Comparison of ENCODE assay signal across 8 mouse cellular contexts in genomic region chr4:149773408-149774093, GRCm38 (mm10). TPM values are rescaled to one million over a fixed set of nuclear protein-coding genes. Genes with fewer than 3 reads are reported as not detected.
DNase-seq lines count a peak whose midpoint lies in the region; ATAC-seq and TF ChIP-seq lines count a peak whose summit lies in the region.

No protein-coding gene starts in this region.

- peak overlapping the region; percentile 65 for H3K27ac ChIP-seq in forebrain, embryonic 13.5 days
- H3K27ac ChIP-seq in intestine, postnatal 0 days (ENCODE audit: low read depth, low read length) = peak overlapping the region; percentile 51
- peak overlapping the region; percentile 84 for H3K27ac ChIP-seq in midbrain, embryonic 13.5 days

- ATAC-seq in forebrain, embryonic 13.5 days = peak; percentile 5; the same call in 1 of the 2 replicates
- ATAC-seq in intestine, postnatal 0 days = peak; percentile 39; the same call in 1 of the 2 replicates
- ATAC-seq in midbrain, embryonic 13.5 days = peak; percentile 90

- peak; percentile 59 for DNase-seq in adrenal gland, postnatal 25 days
- no peak for DNase-seq in adrenal gland, adult 8-10 months
- peak; percentile 49 for DNase-seq in right cerebral cortex, adult 18-20 months
- DNase-seq in right cerebral cortex, postnatal 36 days (ENCODE audit: low spot score in 2 of 2) = no peak
- no peak for DNase-seq in layer of hippocampus, adult 9-11 months

- peaks cover 64% of the 10 kb centered on the region for H3K27me3 ChIP-seq in forebrain, embryonic 13.5 days
- no peaks in the 10 kb centered on the region for H3K27me3 ChIP-seq in intestine, postnatal 0 days (replicated peaks; ENCODE audit: control insufficient read depth, insufficient read depth, low read length)
- peaks cover 14% of the 10 kb centered on the region for H3K27me3 ChIP-seq in midbrain, embryonic 13.5 days

- peak overlapping the region; percentile 72 for H3K4me3 ChIP-seq in forebrain, embryonic 13.5 days
- H3K4me3 ChIP-seq in intestine, postnatal 0 days (ENCODE audit: low read depth, low read length) = peak overlapping the region; percentile 60
- H3K4me3 ChIP-seq in midbrain, embryonic 13.5 days (replicated peaks) = peak overlapping the region; percentile 64

- H3K9me3 ChIP-seq in forebrain, embryonic 13.5 days (replicated peaks) = no peaks in the 10 kb centered on the region
- H3K9me3 ChIP-seq in intestine, postnatal 0 days (ENCODE audit: control insufficient read depth) = no peaks in the 10 kb centered on the region
- no peaks in the 10 kb centered on the region for H3K9me3 ChIP-seq in midbrain, embryonic 13.5 days

- peak overlapping the region; percentile 97 for H3K4me2 ChIP-seq in forebrain, embryonic 13.5 days
- peak overlapping the region; percentile 100 for H3K4me2 ChIP-seq in intestine, postnatal 0 days (replicated peaks; ENCODE audit: low read depth)
- peak overlapping the region; percentile 98 for H3K4me2 ChIP-seq in midbrain, embryonic 13.5 days (replicated peaks)

- H3K9ac ChIP-seq in forebrain, embryonic 13.5 days = peak overlapping the region; percentile 83
- H3K9ac ChIP-seq in intestine, postnatal 0 days (ENCODE audit: low read depth, low read length) = peak overlapping the region; percentile 64
- H3K9ac ChIP-seq in midbrain, embryonic 13.5 days (replicated peaks) = peak overlapping the region; percentile 87

- peaks cover 16% of the 10 kb centered on the region for H3K4me1 ChIP-seq in forebrain, embryonic 13.5 days
- peaks cover 4% of the 10 kb centered on the region; the same call in 1 of the 2 replicates for H3K4me1 ChIP-seq in intestine, postnatal 0 days (replicated peaks; ENCODE audit: control insufficient read depth, insufficient read depth, low read length)
- H3K4me1 ChIP-seq in midbrain, embryonic 13.5 days (replicated peaks) = peaks cover 26% of the 10 kb centered on the region

- 0 out of 2 replicates have a peak, but pooled peaks have one; percentile 3 for TF ChIP-seq CTCF in intestine, postnatal 0 days (IDR thresholded peaks at IDR 0.05; ENCODE audit: low read depth)

- no peaks in the 10 kb centered on the region for H3K36me3 ChIP-seq in forebrain, embryonic 13.5 days (ENCODE audit: poor library complexity, severe bottlenecking)
- no peaks in the 10 kb centered on the region for H3K36me3 ChIP-seq in intestine, postnatal 0 days (ENCODE audit: control insufficient read depth, insufficient read depth)
- no peaks in the 10 kb centered on the region for H3K36me3 ChIP-seq in midbrain, embryonic 13.5 days

- WGBS in forebrain, embryonic 13.5 days = 1% methylated on average over 52 of the region's 65 CpGs
- 0% methylated on average over 65 of the region's 65 CpGs for WGBS in intestine, postnatal 0 days
- under 1% methylated on average over 65 of the region's 65 CpGs for WGBS in midbrain, embryonic 13.5 days

RNA-seq across cellular contexts. Expression of gene Slc25a33, which starts 0.5 kb away (rescaled TPM):
- 27.7 and 32.2 TPM in 2 replicates for total RNA-seq in adrenal gland, postnatal 25 days (2021)
- 10 to 100 TPM; 22.2 to 24.2 (median 23.6) TPM for total RNA-seq in adrenal gland, adult 8-10 months (2022)
- 13.8 and 15.5 TPM in 2 replicates for polyA plus RNA-seq in forebrain, embryonic 13.5 days (2015; fragmentation: Nextera tagmentation; extraction: Ambion mirVana)
- polyA plus RNA-seq in intestine, postnatal 0 days (2015; fragmentation: Nextera tagmentation; extraction: Ambion mirVana) = 8.3 and 8.4 TPM in 2 replicates
- 20.2 and 21.9 TPM in 2 replicates for polyA plus RNA-seq in midbrain, embryonic 13.5 days (2015; fragmentation: Nextera tagmentation; extraction: Ambion mirVana)

RNA-seq across cellular contexts. Expression of gene Tmem201, which starts 35.7 kb away (rescaled TPM):
- 34.1 and 36.1 TPM in 2 replicates for total RNA-seq in adrenal gland, postnatal 25 days (2021)
- 10 to 100 TPM; 29.0 to 41.6 (median 36.4) TPM for total RNA-seq in adrenal gland, adult 8-10 months (2022)
- polyA plus RNA-seq in forebrain, embryonic 13.5 days (2015; fragmentation: Nextera tagmentation; extraction: Ambion mirVana) = 31.0 and 34.6 TPM in 2 replicates
- polyA plus RNA-seq in intestine, postnatal 0 days (2015; fragmentation: Nextera tagmentation; extraction: Ambion mirVana) = 8.7 and 9.6 TPM in 2 replicates
- 37.7 and 40.6 TPM in 2 replicates for polyA plus RNA-seq in midbrain, embryonic 13.5 days (2015; fragmentation: Nextera tagmentation; extraction: Ambion mirVana)

Comparison
In these comparisons a context has a peak if more than half of its experiments do, and no peak if none do; other contexts are left out.
1. DNase-seq: peak in adrenal gland, postnatal 25 days (single experiment) and right cerebral cortex, adult 18-20 months (single experiment); none in adrenal gland, adult 8-10 months (single experiment), right cerebral cortex, postnatal 36 days (0 of 2) and layer of hippocampus, adult 9-11 months (single experiment).
2. ATAC-seq: peak in every context shown above with its lines; median percentile 90 in midbrain, embryonic 13.5 days; 39 in intestine, postnatal 0 days; 5 in forebrain, embryonic 13.5 days.
3. Peak in every context shown above with its lines, with median percentiles within 50 percentile points of each other: H3K27ac ChIP-seq, H3K4me2 ChIP-seq, H3K4me3 ChIP-seq and H3K9ac ChIP-seq.